In the genomic region with DNA sequence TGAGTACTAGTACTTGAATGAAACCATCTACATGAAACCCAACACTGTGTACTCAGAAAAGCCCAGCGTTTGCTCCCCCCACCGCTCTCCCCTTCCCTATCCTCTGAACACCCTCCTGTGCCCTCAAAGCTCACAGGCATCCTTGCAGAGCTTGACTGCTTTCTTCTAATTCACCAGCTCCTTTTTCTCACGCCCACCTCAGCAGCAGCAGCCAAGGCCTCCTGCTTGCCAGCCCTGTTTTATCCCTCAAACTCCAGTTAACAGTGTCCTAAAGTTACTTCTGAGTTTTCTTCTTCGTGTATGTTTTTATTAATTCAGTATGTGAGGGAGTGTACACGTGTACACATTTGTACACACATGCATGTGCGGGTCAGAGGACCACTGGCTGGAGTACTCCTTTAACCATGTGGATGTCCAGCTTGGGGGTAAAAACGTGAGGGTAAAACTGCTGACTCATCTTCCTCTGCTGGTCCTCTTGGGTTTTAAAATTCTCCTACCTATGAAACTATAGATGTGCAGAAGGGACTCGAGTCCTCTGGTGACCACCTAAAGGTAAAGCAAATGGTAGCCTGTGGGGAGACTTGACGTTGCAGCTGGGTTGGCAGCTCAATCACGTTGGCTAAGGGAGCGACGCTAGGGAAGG, we compare ENCODE assay signal across 20 mouse cellular contexts. TPM values are rescaled to one million over a fixed set of nuclear protein-coding genes. Genes with fewer than 3 reads are reported as not detected.
"Had no signal": no experiment of that assay in that cellular context is flagged by ENCODE, and none has a peak within 500 bp of the region (broad histone marks: within the 10 kb centered on the region; RNA-seq: fewer than 3 reads in every experiment).

No protein-coding gene starts in this region.

- DNase-seq: gastrocnemius, adult 2 months; gastrocnemius, postnatal 10 days; gastrocnemius, postnatal 25 days; heart, adult 18-20 months; heart, postnatal 14 days; heart, postnatal 36 days; kidney, adult 18-20 months; kidney, adult 8-10 months; kidney, postnatal 10 days; kidney, postnatal 25 days; kidney, postnatal 4 days; liver; liver, embryonic 13.5 days; liver, postnatal 0 days had no signal

- ATAC-seq: hindbrain, embryonic 16.5 days; inflammation-experienced regulatory T-cells, adult 6 months; intestine, embryonic 15.5 days; intestine, postnatal 0 days; liver, postnatal 0 days had no signal

RNA-seq across cellular contexts. Expression of a gene that starts 13.0 kb away (rescaled TPM):
- total RNA-seq: granulocyte monocyte progenitor cell, adult 5-6 weeks; hematopoietic stem cell, adult 5-6 weeks had no signal
